Mouse (Mus musculus) liver, postnatal 0 days (tissue): ENCODE results near the gene Tbc1d14.

Experiments used
- CTCF ChIP-seq: sonication (generic); IDR thresholded peaks from 2 replicates; pipeline ENCODE4 v1.5.1; 2016; ENCODE audit warnings: antibody characterized with exemption, low read depth
- EP300 ChIP-seq: IDR thresholded peaks from 2 replicates; pipeline ENCODE4 v1.6.1; 2016; ENCODE audit warnings: antibody characterized with exemption, low read depth, mild to moderate bottlenecking

GRCm38 (mm10) chr5:36534455-36535030, 58.5 kb downstream of the Tbc1d14 start:
- TF ChIP-seq CTCF (no peak), EP300 (0 out of 2 replicates have a peak, but pooled peaks have one; percentile 11)
